Mouse (Mus musculus): ENCODE data around the gene Myo1d. TPM values are rescaled to one million over a fixed set of nuclear protein-coding genes. Genes with fewer than 3 reads are reported as not detected.

The Myo1d gene
- polyA plus RNA-seq, 2 experiments: 3.3 to 7.5 TPM

- no peak overlapping the region for H3K27ac ChIP-seq
- H3K36me3 ChIP-seq (replicated peaks; ENCODE audit: control insufficient read depth, insufficient read depth, low read depth): no peaks in the 10 kb centered on the region
- no peak for DNase-seq (ENCODE audit: low read depth in 3 of 3, low spot score in 3 of 3)
- no peaks in the 10 kb centered on the region for H3K4me1 ChIP-seq (replicated peaks; ENCODE audit: control insufficient read depth in 2 of 2, insufficient read depth in 2 of 2, low read length in 1 of 2)
- no peak overlapping the region for H3K9ac ChIP-seq (replicated peaks)
- no peak overlapping the region for H3K4me3 ChIP-seq (ENCODE audit: insufficient read depth in 1 of 2, low read depth in 2 of 2, low read length in 2 of 2)
- H3K9me3 ChIP-seq (ENCODE audit: control insufficient read depth, low read length): no peaks in the 10 kb centered on the region
- H3K27me3 ChIP-seq (ENCODE audit: control insufficient read depth, insufficient read depth, low read length): no peaks in the 10 kb centered on the region
- TF ChIP-seq CTCF (IDR thresholded peaks at IDR 0.05; ENCODE audit: low read depth) (no peak), EP300 (IDR thresholded peaks at IDR 0.05; ENCODE audit: low read depth) (no peak)
- ATAC-seq (ENCODE audit: insufficient read depth): no peak
- WGBS (ENCODE audit: insufficient replicate concordance): 33% methylated on average over 4 of the region's 4 CpGs
- H3K4me2 ChIP-seq (ENCODE audit: low read depth): no peak overlapping the region
These were observed 240.8 kb downstream of the Myo1d start for GRCm38 (mm10) chr11:80539056-80539455.

DNA sequence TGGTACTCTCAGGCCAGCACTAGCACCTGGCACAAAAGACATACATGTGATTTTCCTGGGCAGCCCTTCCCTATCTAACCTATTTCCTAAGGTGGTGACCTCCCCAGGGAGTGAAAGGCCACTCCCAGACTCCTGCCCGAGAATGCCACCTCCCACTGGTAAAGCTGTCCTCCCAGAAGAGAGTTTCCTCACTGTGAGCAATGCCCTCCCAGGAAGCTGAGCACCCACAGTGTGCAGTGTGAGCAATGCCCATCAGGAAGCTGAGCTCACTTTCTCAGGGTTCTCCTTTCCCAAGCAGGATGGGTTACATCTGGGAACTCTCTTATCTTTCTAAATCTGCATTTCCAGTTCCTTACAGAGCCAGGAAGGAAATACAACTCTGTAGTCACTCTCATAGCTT is 246.9 kb downstream of the Myo1d start:
- Histone ChIP-seq H3K4me2 (ENCODE audit: low read depth) (no peak overlapping the region), H3K9me3 (ENCODE audit: control insufficient read depth, low read length) (no peaks in the 10 kb centered on the region), H3K9ac (replicated peaks) (no peak overlapping the region), H3K4me1 (replicated peaks; ENCODE audit: control insufficient read depth in 2 of 2, insufficient read depth in 2 of 2, low read length in 1 of 2) (no peaks in the 10 kb centered on the region), H3K27ac (no peak overlapping the region), H3K36me3 (replicated peaks; ENCODE audit: control insufficient read depth, insufficient read depth, low read depth) (no peaks in the 10 kb centered on the region), H3K4me3 (ENCODE audit: insufficient read depth in 1 of 2, low read depth in 2 of 2, low read length in 2 of 2) (no peak overlapping the region), H3K27me3 (ENCODE audit: control insufficient read depth, insufficient read depth, low read length) (no peaks in the 10 kb centered on the region)
- ATAC-seq (ENCODE audit: insufficient read depth) (no peak), DNase-seq (ENCODE audit: low read depth in 3 of 3, low spot score in 3 of 3) (no peak)
- 29% methylated on average over 1 of the region's 1 CpGs for WGBS (ENCODE audit: insufficient replicate concordance)
- no peak for TF ChIP-seq EP300 (IDR thresholded peaks at IDR 0.05; ENCODE audit: low read depth)
- no peak for TF ChIP-seq CTCF (IDR thresholded peaks at IDR 0.05; ENCODE audit: low read depth)

DNA sequence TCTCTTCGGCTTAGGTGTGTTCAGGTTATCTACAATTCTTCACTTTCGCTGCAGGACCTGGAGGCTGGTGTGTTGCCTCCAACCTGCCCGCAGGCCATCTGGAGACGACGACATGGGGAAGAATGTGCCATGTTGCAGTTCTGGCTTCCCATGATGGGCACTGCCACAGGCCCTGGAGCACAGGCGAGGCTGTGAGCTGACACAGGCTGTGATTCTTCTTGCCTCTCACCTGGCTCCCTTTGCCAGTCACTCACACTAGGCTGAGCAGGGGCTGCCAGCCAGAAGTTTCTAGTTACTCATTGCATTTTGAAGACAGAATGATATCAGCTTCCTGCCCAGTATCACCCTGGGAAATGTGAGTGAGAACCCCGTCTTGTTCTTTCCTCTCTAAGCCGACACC is 250.7 kb downstream of the Myo1d start:
- Histone ChIP-seq H3K27ac (no peak overlapping the region), H3K27me3 (ENCODE audit: control insufficient read depth, insufficient read depth, low read length) (no peaks in the 10 kb centered on the region), H3K4me2 (ENCODE audit: low read depth) (no peak overlapping the region), H3K4me3 (ENCODE audit: insufficient read depth in 1 of 2, low read depth in 2 of 2, low read length in 2 of 2) (no peak overlapping the region), H3K4me1 (replicated peaks; ENCODE audit: control insufficient read depth in 2 of 2, insufficient read depth in 2 of 2, low read length in 1 of 2) (0 out of 4 replicates have a peak, but pooled peaks cover 0 to 1% of the 10 kb centered on the region in 2 experiments), H3K9ac (replicated peaks) (no peak overlapping the region), H3K9me3 (ENCODE audit: control insufficient read depth, low read length) (no peaks in the 10 kb centered on the region), H3K36me3 (replicated peaks; ENCODE audit: control insufficient read depth, insufficient read depth, low read depth) (no peaks in the 10 kb centered on the region)
- TF ChIP-seq EP300 (IDR thresholded peaks at IDR 0.05; ENCODE audit: low read depth) (no peak), CTCF (IDR thresholded peaks at IDR 0.05; ENCODE audit: low read depth) (no peak)
- DNase-seq (ENCODE audit: low read depth in 3 of 3, low spot score in 3 of 3) (no peak), ATAC-seq (ENCODE audit: insufficient read depth) (no peak)
- 64% methylated on average over 8 of the region's 8 CpGs for WGBS (ENCODE audit: insufficient replicate concordance)

GRCm38 (mm10) chr11:80527697-80528096 is 252.1 kb downstream of the Myo1d start:
- Histone ChIP-seq H3K36me3 (replicated peaks; ENCODE audit: control insufficient read depth, insufficient read depth, low read depth) (no peaks in the 10 kb centered on the region), H3K4me2 (ENCODE audit: low read depth) (no peak overlapping the region), H3K4me3 (ENCODE audit: insufficient read depth in 1 of 2, low read depth in 2 of 2, low read length in 2 of 2) (no peak overlapping the region), H3K9me3 (ENCODE audit: control insufficient read depth, low read length) (no peaks in the 10 kb centered on the region), H3K27ac (no peak overlapping the region), H3K4me1 (replicated peaks; ENCODE audit: control insufficient read depth in 2 of 2, insufficient read depth in 2 of 2, low read length in 1 of 2) (peaks cover 0 to 10% of the 10 kb centered on the region in 2 experiments; a peak in 2 of 4 replicates), H3K27me3 (ENCODE audit: control insufficient read depth, insufficient read depth, low read length) (no peaks in the 10 kb centered on the region), H3K9ac (replicated peaks) (no peak overlapping the region)
- DNase-seq (ENCODE audit: low read depth in 3 of 3, low spot score in 3 of 3): no peak
- no peak for ATAC-seq (ENCODE audit: insufficient read depth)
- TF ChIP-seq EP300 (IDR thresholded peaks at IDR 0.05; ENCODE audit: low read depth): no peak
- peak; percentile 61 for TF ChIP-seq CTCF (IDR thresholded peaks at IDR 0.05; ENCODE audit: low read depth)

- H3K9me3 ChIP-seq (ENCODE audit: control insufficient read depth, low read length): no peaks in the 10 kb centered on the region
- no peak overlapping the region for H3K4me2 ChIP-seq (ENCODE audit: low read depth)
- H3K36me3 ChIP-seq (replicated peaks; ENCODE audit: control insufficient read depth, insufficient read depth, low read depth): no peaks in the 10 kb centered on the region
- peaks cover 0 to 10% of the 10 kb centered on the region in 2 experiments; a peak in 2 of 4 replicates for H3K4me1 ChIP-seq (replicated peaks; ENCODE audit: control insufficient read depth in 2 of 2, insufficient read depth in 2 of 2, low read length in 1 of 2)
- no peak for TF ChIP-seq EP300 (IDR thresholded peaks at IDR 0.05; ENCODE audit: low read depth)
- no peak for TF ChIP-seq CTCF (IDR thresholded peaks at IDR 0.05; ENCODE audit: low read depth)
- no peaks in the 10 kb centered on the region for H3K27me3 ChIP-seq (ENCODE audit: control insufficient read depth, insufficient read depth, low read length)
- DNase-seq (ENCODE audit: low read depth in 3 of 3, low spot score in 3 of 3) (no peak), ATAC-seq (ENCODE audit: insufficient read depth) (no peak)
- no peak overlapping the region for H3K9ac ChIP-seq (replicated peaks)
- H3K4me3 ChIP-seq (ENCODE audit: insufficient read depth in 1 of 2, low read depth in 2 of 2, low read length in 2 of 2): no peak overlapping the region
- H3K27ac ChIP-seq: no peak overlapping the region
- WGBS (ENCODE audit: insufficient replicate concordance): 41% methylated on average over 5 of the region's 5 CpGs
These were observed 255.6 kb downstream of the Myo1d start for GRCm38 (mm10) chr11:80524213-80524612.

Measured in liver, embryonic 14.5 days (tissue).